Mouse (Mus musculus) WW6 (cell line): Measurements from ENCODE around the gene BC005624.

Experiments used
- DNase-seq: peaks from one replicate; pipeline ENCODE4 v3.0.0-alpha.2; 2013; ENCODE audit warnings: low read depth, low spot score

The BC005624 gene

GRCm38 (mm10) chr2:30929483-30930045, 52.4 kb downstream of the BC005624 start, which contains the start of gene Ptges:
Gene Ptges, minus strand, starts transcription at chr2:30929863.
- DNase-seq: peak; percentile 67

GRCm38 (mm10) chr2:30928893-30929482, 53.0 kb downstream of the BC005624 start:
- no peak for DNase-seq

GRCm38 (mm10) chr2:30927844-30928628, 54.0 kb downstream of the BC005624 start:
- peak; percentile 47 for DNase-seq

- DNase-seq: no peak
Measured at GRCm38 (mm10) chr2:30927151-30927781, 54.7 kb downstream of the BC005624 start.

GRCm38 (mm10) chr2:30926381-30926780, 55.6 kb downstream of the BC005624 start:
- no peak for DNase-seq

GRCm38 (mm10) chr2:30925181-30925580, 56.8 kb downstream of the BC005624 start:
- no peak for DNase-seq

- DNase-seq: no peak
Measured at GRCm38 (mm10) chr2:30923099-30923498, 58.9 kb downstream of the BC005624 start.
